Mouse (Mus musculus) heart, postnatal 14 days (tissue): ENCODE data around the gene Nkg7. TPM values are rescaled to one million over a fixed set of nuclear protein-coding genes. Genes with fewer than 3 reads are reported as not detected.
"Not testable (repeated sequence)": the region's sequence is repeated elsewhere in the genome, so short reads cannot be mapped to it uniquely, and the experiment has no call there.

ENCODE experiments used
- DNase-seq, 2 experiments: peaks; one replicate each; pipeline ENCODE4 v3.0.0; 2021 to 2022
- intact Hi-C: fragments of 180-260 bp; cut with DNase I; formaldehyde crosslinking; loops from one replicate; pipeline ENCODE4 v1.15.1; 2025
- long read RNA-seq, 2 experiments: library from polyadenylated mRNA; stranded (forward); transcript quantifications; one replicate each; pipeline ENCODE4 v2.0.0; 2021
- total RNA-seq, 2 experiments: library from RNA; stranded (reverse); gene quantifications; 2 replicates each; pipeline ENCODE4 v1.2.3; 2021

Nkg7 gene
- total RNA-seq, result not detected
- long read RNA-seq, experiment 1, result 0 reads
- long read RNA-seq, experiment 2, result 0 reads

- intact Hi-C loops, result no loop called here
- DNase-seq, result no peak
Measured at GRCm38 (mm10) chr7:43436341-43437255, at the start of gene Nkg7. Nkg7 (plus strand) TSS chr7:43437073.

GRCm38 (mm10) chr7:43392349-43393121, 44.3 kb upstream of the Nkg7 start:
- no peak for DNase-seq
- intact Hi-C loops, result no loop called here

- no peak for DNase-seq
- intact Hi-C loops, result no loop called here
Measured at GRCm38 (mm10) chr7:43399501-43399900, 37.4 kb upstream of the Nkg7 start.

- intact Hi-C loops, result no loop called here
- no peak for DNase-seq
Measured at GRCm38 (mm10) chr7:43402718-43403117, 34.2 kb upstream of the Nkg7 start.

- DNase-seq, result no peak
Measured at GRCm38 (mm10) chr7:43407573-43407972, 29.3 kb upstream of the Nkg7 start.

GRCm38 (mm10) chr7:43408131-43408553, 28.7 kb upstream of the Nkg7 start, which contains the start of gene Siglecg:
Siglecg (plus strand) TSS chr7:43408204.
- intact Hi-C loops, result no loop called here
- DNase-seq, result no peak

More at GRCm38 (mm10) chr7:43407573-43407972, 29.3 kb upstream of the Nkg7 start:
- intact Hi-C loops, result no loop called here

GRCm38 (mm10) chr7:43409084-43409483, 27.8 kb upstream of the Nkg7 start:
- no peak for DNase-seq
- intact Hi-C loops, result no loop called here

GRCm38 (mm10) chr7:43411724-43412123, 25.1 kb upstream of the Nkg7 start:
- intact Hi-C loops, DNase-seq: not testable (repeated sequence)

GRCm38 (mm10) chr7:43417298-43417697, 19.6 kb upstream of the Nkg7 start:
- DNase-seq, result no peak
- intact Hi-C loops, result no loop called here

- intact Hi-C loops, result loop anchor here (1.0 to 5.0 kb wide), 2 partner anchors 42 to 139 kb away; partner anchors contain the start of gene Zfp658
- peak; percentile 86 to 93 for DNase-seq
Measured at GRCm38 (mm10) chr7:43422995-43423617, 13.8 kb upstream of the Nkg7 start.

- no peak for DNase-seq
- intact Hi-C loops, result loop anchor here (1.0 to 5.0 kb wide), 2 partner anchors 41 to 138 kb away; partner anchors contain the start of gene Zfp658
Measured at GRCm38 (mm10) chr7:43423991-43424625, 12.8 kb upstream of the Nkg7 start.

- intact Hi-C loops, result no loop called here
- DNase-seq, result no peak
Measured at GRCm38 (mm10) chr7:43427406-43427805, 9.5 kb upstream of the Nkg7 start, which contains the start of gene Lim2. Lim2 (plus strand) TSS chr7:43427670.

- intact Hi-C loops, result no loop called here
- no peak for DNase-seq
Measured at GRCm38 (mm10) chr7:43429500-43429899, 7.4 kb upstream of the Nkg7 start.

GRCm38 (mm10) chr7:43432891-43433290, 4.0 kb upstream of the Nkg7 start:
- intact Hi-C loops, result no loop called here
- no peak for DNase-seq

GRCm38 (mm10) chr7:43434676-43435075, 2.2 kb upstream of the Nkg7 start:
- intact Hi-C loops, result no loop called here
- DNase-seq, result no peak

GRCm38 (mm10) chr7:43438611-43439010, 1.7 kb downstream of the Nkg7 start:
- intact Hi-C loops, result no loop called here
- no peak for DNase-seq

GRCm38 (mm10) chr7:43440482-43440881, 3.6 kb downstream of the Nkg7 start, which contains the start of gene Cldnd2:
Cldnd2 (plus strand) TSS chr7:43440782.
- DNase-seq, result no peak
- intact Hi-C loops, result loop anchor here (5.0 to 10.0 kb wide), 2 partner anchors 136 to 232 kb away; partner anchors contain the start of gene Ctu1

GRCm38 (mm10) chr7:43441071-43441470, 4.2 kb downstream of the Nkg7 start:
- DNase-seq, result no peak
- intact Hi-C loops, result loop anchor here (5.0 to 10.0 kb wide), 2 partner anchors 136 to 231 kb away; partner anchors contain the start of gene Ctu1

- intact Hi-C loops, result loop anchor here (5.0 to 10.0 kb wide), 2 partner anchors 138 to 230 kb away; partner anchors contain the start of gene Ctu1
- DNase-seq, result no peak
Measured at GRCm38 (mm10) chr7:43442684-43443083, 5.8 kb downstream of the Nkg7 start.
